Mouse (Mus musculus): ENCODE data around the gene Ptprj. TPM values are rescaled to one million over a fixed set of nuclear protein-coding genes. Genes with fewer than 3 reads are reported as not detected.
A peak's percentile ranks its signal among the peaks of the same experiment; 100 is the strongest.

Gene Ptprj
- 7.9 and 10.3 TPM in 2 replicates for polyA plus RNA-seq (2014; fragmentation: Nextera tagmentation; extraction: Ambion mirVana)

- Histone ChIP-seq H3K4me2 (replicated peaks) (peak within 1 kb of the TSS; percentile 72), H3K27ac (peak within 1 kb of the TSS; percentile 91), H3K9ac (peak within 1 kb of the TSS; percentile 96), H3K4me1 (replicated peaks; ENCODE audit: control insufficient read depth, insufficient read depth, low read length) (peaks cover 15% of the 10 kb centered on the region), H3K9me3 (ENCODE audit: control insufficient read depth, low read length) (no peaks in the 10 kb centered on the region), H3K4me3 (replicated peaks; ENCODE audit: low read length) (peak within 1 kb of the TSS; percentile 77), H3K36me3 (replicated peaks; ENCODE audit: control insufficient read depth, insufficient read depth) (no peaks in the 10 kb centered on the region), H3K27me3 (ENCODE audit: control insufficient read depth, insufficient read depth, low read length) (no peaks in the 10 kb centered on the region)
- WGBS, result 0% methylated on average over 73 of the region's 100 CpGs
- ATAC-seq (ENCODE audit: low FRiP score) (peak; percentile 87), DNase-seq (ENCODE audit: low spot score) (peak; percentile 63)
Measured at GRCm38 (mm10) chr2:90580236-90581005, at the start of gene Ptprj. Ptprj (minus strand) TSS chr2:90580647.

DNA sequence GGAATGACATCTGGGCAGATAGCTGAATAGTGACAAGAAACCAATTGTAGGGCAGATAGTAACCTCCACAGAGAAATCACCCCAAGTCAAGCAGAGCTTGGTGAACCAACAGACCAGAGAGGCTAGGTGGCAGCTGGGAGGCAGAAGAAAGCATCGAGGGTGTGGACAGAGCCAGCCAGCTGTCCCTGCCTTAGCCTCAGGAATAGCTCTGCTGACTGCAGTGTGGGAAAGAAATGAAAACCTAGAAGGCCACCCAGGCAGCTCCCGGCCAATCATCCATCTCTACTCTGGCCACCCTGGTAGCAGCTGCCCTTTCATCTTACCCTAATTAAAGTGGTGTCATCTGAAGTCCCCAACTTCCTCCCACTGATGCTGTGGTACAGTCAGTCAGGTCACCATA lies 49.1 kb upstream of the Ptprj start:
- Histone ChIP-seq H3K9ac (no peak overlapping the region), H3K4me3 (replicated peaks; ENCODE audit: low read length) (no peak overlapping the region), H3K4me2 (replicated peaks) (no peak overlapping the region), H3K27ac (no peak overlapping the region), H3K27me3 (ENCODE audit: control insufficient read depth, insufficient read depth, low read length) (no peaks in the 10 kb centered on the region), H3K4me1 (replicated peaks; ENCODE audit: control insufficient read depth, insufficient read depth, low read length) (no peaks in the 10 kb centered on the region), H3K9me3 (ENCODE audit: control insufficient read depth, low read length) (no peaks in the 10 kb centered on the region), H3K36me3 (replicated peaks; ENCODE audit: control insufficient read depth, insufficient read depth) (no peaks in the 10 kb centered on the region)
- DNase-seq (ENCODE audit: low spot score) (no peak), ATAC-seq (ENCODE audit: low FRiP score) (no peak)
- 65% methylated on average over 2 of the region's 2 CpGs for WGBS

- Histone ChIP-seq H3K4me1 (replicated peaks; ENCODE audit: control insufficient read depth, insufficient read depth, low read length) (no peaks in the 10 kb centered on the region), H3K36me3 (replicated peaks; ENCODE audit: control insufficient read depth, insufficient read depth) (no peaks in the 10 kb centered on the region), H3K9me3 (ENCODE audit: control insufficient read depth, low read length) (no peaks in the 10 kb centered on the region), H3K4me2 (replicated peaks) (no peak overlapping the region), H3K27me3 (ENCODE audit: control insufficient read depth, insufficient read depth, low read length) (no peaks in the 10 kb centered on the region), H3K27ac (no peak overlapping the region), H3K9ac (no peak overlapping the region), H3K4me3 (replicated peaks; ENCODE audit: low read length) (no peak overlapping the region)
- no peak for ATAC-seq (ENCODE audit: low FRiP score)
- DNase-seq (ENCODE audit: low spot score), result no peak
- WGBS, result 94% methylated on average over 5 of the region's 5 CpGs
Measured at GRCm38 (mm10) chr2:90628261-90628660, 47.8 kb upstream of the Ptprj start.

GRCm38 (mm10) chr2:90624920-90625319 lies 44.5 kb upstream of the Ptprj start:
- no peaks in the 10 kb centered on the region for H3K4me1 ChIP-seq (replicated peaks; ENCODE audit: control insufficient read depth, insufficient read depth, low read length)
- H3K9ac ChIP-seq, result no peak overlapping the region
- peak; percentile 77 for DNase-seq (ENCODE audit: low spot score)
- H3K4me3 ChIP-seq (replicated peaks; ENCODE audit: low read length), result no peak overlapping the region
- peak; percentile 71; the same call in 1 of the 2 replicates for ATAC-seq (ENCODE audit: low FRiP score)
- no peak overlapping the region for H3K4me2 ChIP-seq (replicated peaks)
- WGBS, result 11% methylated on average over 6 of the region's 6 CpGs
- no peaks in the 10 kb centered on the region for H3K27me3 ChIP-seq (ENCODE audit: control insufficient read depth, insufficient read depth, low read length)
- H3K9me3 ChIP-seq (ENCODE audit: control insufficient read depth, low read length), result no peaks in the 10 kb centered on the region
- H3K36me3 ChIP-seq (replicated peaks; ENCODE audit: control insufficient read depth, insufficient read depth), result no peaks in the 10 kb centered on the region
- no peak overlapping the region for H3K27ac ChIP-seq

- H3K27me3 ChIP-seq (ENCODE audit: control insufficient read depth, insufficient read depth, low read length), result no peaks in the 10 kb centered on the region
- H3K9ac ChIP-seq, result no peak overlapping the region
- WGBS, result 46% methylated on average over 4 of the region's 4 CpGs
- peak; percentile 57; the same call in 1 of the 2 replicates for ATAC-seq (ENCODE audit: low FRiP score)
- H3K27ac ChIP-seq, result no peak overlapping the region
- H3K4me1 ChIP-seq (replicated peaks; ENCODE audit: control insufficient read depth, insufficient read depth, low read length), result no peaks in the 10 kb centered on the region
- H3K4me3 ChIP-seq (replicated peaks; ENCODE audit: low read length), result no peak overlapping the region
- no peaks in the 10 kb centered on the region for H3K36me3 ChIP-seq (replicated peaks; ENCODE audit: control insufficient read depth, insufficient read depth)
- DNase-seq (ENCODE audit: low spot score), result peak; percentile 42
- no peak overlapping the region for H3K4me2 ChIP-seq (replicated peaks)
- H3K9me3 ChIP-seq (ENCODE audit: control insufficient read depth, low read length), result no peaks in the 10 kb centered on the region
Measured at GRCm38 (mm10) chr2:90624339-90624738, 43.9 kb upstream of the Ptprj start.

- Histone ChIP-seq H3K9me3 (ENCODE audit: control insufficient read depth, low read length) (no peaks in the 10 kb centered on the region), H3K4me3 (replicated peaks; ENCODE audit: low read length) (no peak overlapping the region), H3K9ac (no peak overlapping the region), H3K27me3 (ENCODE audit: control insufficient read depth, insufficient read depth, low read length) (no peaks in the 10 kb centered on the region), H3K4me1 (replicated peaks; ENCODE audit: control insufficient read depth, insufficient read depth, low read length) (no peaks in the 10 kb centered on the region), H3K36me3 (replicated peaks; ENCODE audit: control insufficient read depth, insufficient read depth) (no peaks in the 10 kb centered on the region), H3K4me2 (replicated peaks) (no peak overlapping the region), H3K27ac (no peak overlapping the region)
- ATAC-seq (ENCODE audit: low FRiP score) (no peak), DNase-seq (ENCODE audit: low spot score) (no peak)
- 79% methylated on average over 5 of the region's 5 CpGs for WGBS
Measured at GRCm38 (mm10) chr2:90620815-90621214, 40.4 kb upstream of the Ptprj start.

GRCm38 (mm10) chr2:90619648-90620047 lies 39.2 kb upstream of the Ptprj start:
- ATAC-seq (ENCODE audit: low FRiP score) (no peak), DNase-seq (ENCODE audit: low spot score) (no peak)
- WGBS, result 48% methylated on average over 2 of the region's 2 CpGs
- H3K36me3 ChIP-seq (replicated peaks; ENCODE audit: control insufficient read depth, insufficient read depth), result no peaks in the 10 kb centered on the region
- no peaks in the 10 kb centered on the region for H3K9me3 ChIP-seq (ENCODE audit: control insufficient read depth, low read length)
- no peaks in the 10 kb centered on the region for H3K4me1 ChIP-seq (replicated peaks; ENCODE audit: control insufficient read depth, insufficient read depth, low read length)
- no peak overlapping the region for H3K4me3 ChIP-seq (replicated peaks; ENCODE audit: low read length)
- no peak overlapping the region for H3K27ac ChIP-seq
- H3K4me2 ChIP-seq (replicated peaks), result no peak overlapping the region
- no peaks in the 10 kb centered on the region for H3K27me3 ChIP-seq (ENCODE audit: control insufficient read depth, insufficient read depth, low read length)
- H3K9ac ChIP-seq, result no peak overlapping the region

- WGBS, result 85% methylated on average over 14 of the region's 14 CpGs
- DNase-seq (ENCODE audit: low spot score) (no peak), ATAC-seq (ENCODE audit: low FRiP score) (no peak)
- Histone ChIP-seq H3K27me3 (ENCODE audit: control insufficient read depth, insufficient read depth, low read length) (no peaks in the 10 kb centered on the region), H3K4me2 (replicated peaks) (no peak overlapping the region), H3K9me3 (ENCODE audit: control insufficient read depth, low read length) (no peaks in the 10 kb centered on the region), H3K36me3 (replicated peaks; ENCODE audit: control insufficient read depth, insufficient read depth) (no peaks in the 10 kb centered on the region), H3K4me3 (replicated peaks; ENCODE audit: low read length) (no peak overlapping the region), H3K4me1 (replicated peaks; ENCODE audit: control insufficient read depth, insufficient read depth, low read length) (no peaks in the 10 kb centered on the region), H3K9ac (no peak overlapping the region), H3K27ac (no peak overlapping the region)
Measured at GRCm38 (mm10) chr2:90614651-90615171, 34.3 kb upstream of the Ptprj start.

GRCm38 (mm10) chr2:90613591-90613990 lies 33.1 kb upstream of the Ptprj start:
- no peak overlapping the region for H3K4me2 ChIP-seq (replicated peaks)
- H3K27me3 ChIP-seq (ENCODE audit: control insufficient read depth, insufficient read depth, low read length), result no peaks in the 10 kb centered on the region
- 82% methylated on average over 3 of the region's 3 CpGs for WGBS
- DNase-seq (ENCODE audit: low spot score) (no peak), ATAC-seq (ENCODE audit: low FRiP score) (no peak)
- no peaks in the 10 kb centered on the region for H3K4me1 ChIP-seq (replicated peaks; ENCODE audit: control insufficient read depth, insufficient read depth, low read length)
- no peak overlapping the region for H3K4me3 ChIP-seq (replicated peaks; ENCODE audit: low read length)
- H3K27ac ChIP-seq, result no peak overlapping the region
- H3K9ac ChIP-seq, result no peak overlapping the region
- H3K36me3 ChIP-seq (replicated peaks; ENCODE audit: control insufficient read depth, insufficient read depth), result no peaks in the 10 kb centered on the region
- H3K9me3 ChIP-seq (ENCODE audit: control insufficient read depth, low read length), result no peaks in the 10 kb centered on the region

All from hindbrain, embryonic 14.5 days (tissue).